Mouse (Mus musculus) heart, adult 2 months (tissue): Measurements from ENCODE around the gene Gm10447. TPM values are rescaled to one million over a fixed set of nuclear protein-coding genes. Genes with fewer than 3 reads are reported as not detected.
"Not testable (repeated sequence)": the region's sequence is repeated elsewhere in the genome, so short reads cannot be mapped to it uniquely, and the experiment has no call there.

Experiments used
- DNase-seq, 2 experiments: peaks; one replicate each; pipeline ENCODE4 v3.0.0; 2021
- H3K27ac ChIP-seq: fragments of 200-600 bp; 2 replicates; pipeline ENCODE4 v1.8.1; 2022
- H3K27me3 ChIP-seq: fragments of 200-500 bp; 2 replicates; pipeline ENCODE4 v1.6.1; 2012; ENCODE audit warnings: mild to moderate bottlenecking, low read length, inconsistent platforms, mixed read lengths; ENCODE audit not compliant: control insufficient read depth, insufficient read depth
- H3K36me3 ChIP-seq: fragments of 200-500 bp; 2 replicates; pipeline ENCODE4 v1.6.1; 2012; ENCODE audit warnings: low read length, inconsistent platforms; ENCODE audit not compliant: control insufficient read depth, insufficient read depth
- H3K4me1 ChIP-seq: fragments of 200-500 bp; 2 replicates; pipeline ENCODE4 v1.6.1; 2011; ENCODE audit warnings: low read length; ENCODE audit not compliant: control insufficient read depth, insufficient read depth
- H3K4me3 ChIP-seq: fragments of 200-600 bp; 2 replicates; pipeline ENCODE4 v1.8.1; 2022
- H3K79me2 ChIP-seq: fragments of 200-500 bp; replicated peaks from 2 replicates; pipeline ENCODE4 v1.6.1; 2012; ENCODE audit warnings: mild to moderate bottlenecking, inconsistent platforms, low read length, moderate library complexity, mixed read lengths; ENCODE audit not compliant: control insufficient read depth, insufficient read depth
- H3K9ac ChIP-seq: fragments of 200-500 bp; 2 replicates; pipeline ENCODE4 v1.6.1; 2012; ENCODE audit warnings: low read depth, mild to moderate bottlenecking, control low read depth, inconsistent platforms, low read length, mixed read lengths
- CTCF ChIP-seq: fragments of 200-600 bp; IDR thresholded peaks from 2 replicates; pipeline ENCODE4 v1.8.1; 2022; ENCODE audit warnings: antibody characterized with exemption, mild to moderate bottlenecking, moderate library complexity
- EP300 ChIP-seq: fragments of 200-500 bp; IDR thresholded peaks from 2 replicates; pipeline ENCODE4 v1.6.1; 2011; ENCODE audit warnings: low read depth, low read length, control low read depth; ENCODE audit not compliant: insufficient read depth
- POLR2A ChIP-seq: fragments of 200-500 bp; IDR thresholded peaks from 2 replicates; pipeline ENCODE4 v1.6.1; 2011; ENCODE audit warnings: mild to moderate bottlenecking, low read depth, low read length, control low read depth; ENCODE audit not compliant: insufficient read depth
- WGBS: fragments of 180-500 bp; shearing (Covaris S2); methylation state at CpG from one replicate; pipeline ENCODE4 v1.1.7; 2018; 5-methylcytosine and 5-hydroxymethylcytosine counted together
- intact Hi-C: fragments of 180-260 bp; cut with DNase I; formaldehyde crosslinking; loops from one replicate; pipeline ENCODE4 v1.15.1; 2025
- polyA plus RNA-seq: library from polyadenylated mRNA; depleted of rRNA; stranded (reverse); fragments of >200 nt; gene quantifications from 2 replicates; pipeline ENCODE4 v1.2.3, GENCODE M21; 2012
- total RNA-seq, 2 experiments: library from RNA; stranded (reverse); gene quantifications; 2 replicates each; pipeline ENCODE4 v1.2.3; 2021

The Gm10447 gene
- total and polyA plus RNA-seq, 3 experiments = not detected

- Histone ChIP-seq H3K79me2 (no peaks in the 10 kb centered on the region), H3K27ac (no peak overlapping the region), H3K4me3 (no peak overlapping the region), H3K4me1 (peaks cover 4% of the 10 kb centered on the region), H3K9ac (no peak overlapping the region), H3K36me3 (no peaks in the 10 kb centered on the region), H3K27me3 (no peaks in the 10 kb centered on the region)
- 83% methylated on average over 3 of the region's 3 CpGs for WGBS
- no peak for DNase-seq
- intact Hi-C loops = no loop called here
- TF ChIP-seq POLR2A (peak; percentile 43; the same call in 1 of the 2 replicates), EP300 (no peak)
These were observed 28.8 kb downstream of the Gm10447 start for GRCm38 (mm10) chr11:53427993-53428715.

- DNase-seq, H3K27ac ChIP-seq, H3K4me3 ChIP-seq, H3K36me3 ChIP-seq, H3K9ac ChIP-seq, intact Hi-C loops, H3K79me2 ChIP-seq, H3K27me3 ChIP-seq, H3K4me1 ChIP-seq: not testable (repeated sequence)
- WGBS = 63% methylated on average over 3 of the region's 3 CpGs
These were observed 30.0 kb downstream of the Gm10447 start for GRCm38 (mm10) chr11:53426914-53427313.

- 60% methylated on average over 6 of the region's 6 CpGs for WGBS
- no peaks in the 10 kb centered on the region for H3K27me3 ChIP-seq
- no peak for DNase-seq
These were observed 31.1 kb downstream of the Gm10447 start for GRCm38 (mm10) chr11:53425711-53426255.

DNA sequence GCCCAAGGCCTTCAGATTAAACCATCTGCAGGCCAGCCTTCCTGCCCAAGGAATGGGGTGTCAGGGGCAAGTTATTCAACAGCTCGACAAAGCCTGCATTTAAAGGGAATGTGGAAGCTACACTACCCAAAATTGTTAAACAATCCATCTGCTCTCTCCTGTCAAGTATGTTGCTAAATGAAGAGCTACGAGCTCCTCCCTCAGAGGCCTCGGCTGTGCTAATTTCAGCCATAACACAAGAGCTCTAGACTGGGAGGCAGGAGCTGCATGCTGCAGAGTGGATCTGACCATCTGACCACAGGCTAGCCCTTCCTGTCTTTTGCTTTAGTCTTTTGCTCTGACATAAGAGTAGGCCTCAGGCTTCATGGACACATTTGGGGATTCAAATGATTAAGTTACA is 31.7 kb downstream of the Gm10447 start:
- WGBS = 36% methylated on average over 3 of the region's 3 CpGs
- Histone ChIP-seq H3K9ac (no peak overlapping the region), H3K4me3 (no peak overlapping the region), H3K4me1 (peaks cover 2% of the 10 kb centered on the region), H3K27ac (no peak overlapping the region), H3K27me3 (no peaks in the 10 kb centered on the region), H3K36me3 (no peaks in the 10 kb centered on the region), H3K79me2 (no peaks in the 10 kb centered on the region)
- intact Hi-C loops = no loop called here
- DNase-seq = no peak
- no peak for TF ChIP-seq EP300
- no peak for TF ChIP-seq POLR2A
- no peak for TF ChIP-seq CTCF

More at GRCm38 (mm10) chr11:53425711-53426255, 31.1 kb downstream of the Gm10447 start:
- H3K27ac ChIP-seq = no peak overlapping the region
- no peak for TF ChIP-seq POLR2A
- no peak for TF ChIP-seq CTCF
- TF ChIP-seq EP300 = no peak
- peaks cover 2% of the 10 kb centered on the region for H3K4me1 ChIP-seq
- no peaks in the 10 kb centered on the region for H3K79me2 ChIP-seq
- H3K4me3 ChIP-seq = no peak overlapping the region
- intact Hi-C loops = no loop called here
- H3K36me3 ChIP-seq = no peaks in the 10 kb centered on the region
- no peak overlapping the region for H3K9ac ChIP-seq

DNA sequence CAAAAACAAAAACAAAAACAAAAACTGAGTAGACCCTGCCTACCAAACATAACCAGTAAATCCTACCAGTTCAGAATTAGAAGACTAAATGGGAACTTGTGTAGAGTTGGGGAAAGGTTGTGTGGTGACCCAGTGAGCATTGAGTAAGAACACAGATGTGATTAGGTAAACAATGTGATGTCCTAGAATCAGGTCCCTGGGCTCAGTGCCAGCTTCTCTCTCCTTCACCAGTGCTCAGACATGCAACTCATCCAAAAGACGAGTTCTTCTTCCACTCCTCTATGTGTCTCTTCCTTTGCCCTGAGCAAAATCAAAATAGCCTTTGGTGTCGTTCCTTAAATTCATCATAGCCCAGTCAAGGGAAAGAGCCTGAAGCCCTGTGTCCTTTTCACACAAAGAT is 32.1 kb downstream of the Gm10447 start:
- Histone ChIP-seq H3K79me2 (no peaks in the 10 kb centered on the region), H3K27ac (no peak overlapping the region), H3K4me1 (peaks cover 2% of the 10 kb centered on the region), H3K9ac (no peak overlapping the region), H3K4me3 (no peak overlapping the region), H3K36me3 (no peaks in the 10 kb centered on the region), H3K27me3 (no peaks in the 10 kb centered on the region)
- intact Hi-C loops = no loop called here
- no peak for TF ChIP-seq POLR2A
- no peak for TF ChIP-seq EP300
- TF ChIP-seq CTCF = no peak
- no peak for DNase-seq
- WGBS = 54% methylated on average over 2 of the region's 2 CpGs

DNA sequence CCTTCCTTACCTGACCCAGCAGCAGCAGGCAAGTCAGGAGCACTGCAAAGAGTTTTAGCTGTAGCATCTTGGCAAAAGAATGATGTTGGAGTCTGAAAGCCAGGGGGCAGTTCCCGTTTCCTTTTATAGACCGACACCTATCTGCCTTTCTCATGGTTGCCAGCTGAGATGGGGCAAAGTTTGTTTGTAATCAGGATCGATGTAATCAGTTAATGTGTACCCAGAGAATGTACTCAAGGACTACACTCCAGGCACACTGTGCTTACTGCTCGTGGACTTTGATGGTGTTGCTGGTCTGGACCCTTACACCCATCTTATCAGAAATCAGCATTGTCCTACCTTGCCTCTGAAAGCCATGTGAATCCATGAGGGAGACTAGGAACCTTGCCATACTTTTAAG is 33.9 kb downstream of the Gm10447 start, which contains the start of gene Leap2:
Leap2 (minus strand) TSS at position 135 of the 400 bp plus-strand sequence.
- no peaks in the 10 kb centered on the region for H3K79me2 ChIP-seq
- DNase-seq = no peak
- no peaks in the 10 kb centered on the region for H3K36me3 ChIP-seq
- no peaks in the 10 kb centered on the region for H3K4me1 ChIP-seq
- no peak within 1 kb of the TSS for H3K4me3 ChIP-seq
- no peaks in the 10 kb centered on the region for H3K27me3 ChIP-seq
- H3K27ac ChIP-seq = no peak within 1 kb of the TSS
- no peak within 1 kb of the TSS for H3K9ac ChIP-seq
- intact Hi-C loops = no loop called here
- WGBS = 50% methylated on average over 4 of the region's 4 CpGs
- TF ChIP-seq EP300 (no peak), CTCF (no peak), POLR2A (no peak)
